Mouse (Mus musculus): ENCODE data around the gene Sdcbp2.

Sdcbp2 gene

GRCm38 (mm10) chr2:151623776-151624175 is 51.4 kb downstream of the Sdcbp2 start:
- in situ Hi-C loops (cut with MboI, MseI): no loop called here

GRCm38 (mm10) chr2:151626296-151626695 is 53.9 kb downstream of the Sdcbp2 start:
- in situ Hi-C loops (cut with MboI, MseI): loop anchor here in 1 of 2 experiments (25.0 kb wide), 1 partner anchor 364 kb away; no protein-coding TSS in a partner anchor

GRCm38 (mm10) chr2:151628011-151628410 is 55.6 kb downstream of the Sdcbp2 start:
- in situ Hi-C loops (cut with MboI, MseI): loop anchor here in 1 of 2 experiments (25.0 kb wide), 1 partner anchor 366 kb away; no protein-coding TSS in a partner anchor

- in situ Hi-C loops (cut with MboI, MseI): loop anchor here in 1 of 2 experiments (25.0 kb wide), 1 partner anchor 367 kb away; no protein-coding TSS in a partner anchor
Observed at GRCm38 (mm10) chr2:151629310-151629709, 56.9 kb downstream of the Sdcbp2 start.

- in situ Hi-C loops (cut with MboI, MseI): loop anchor here in 1 of 2 experiments (25.0 kb wide), 1 partner anchor 369 kb away; no protein-coding TSS in a partner anchor
Observed at GRCm38 (mm10) chr2:151631406-151632158, 59.2 kb downstream of the Sdcbp2 start.

- in situ Hi-C loops (cut with MboI, MseI): loop anchor here in 1 of 2 experiments (25.0 kb wide), 1 partner anchor 370 kb away; no protein-coding TSS in a partner anchor
Observed at GRCm38 (mm10) chr2:151632159-151632814, 59.9 kb downstream of the Sdcbp2 start, which contains the start of gene Snph. TSS of gene Snph (minus strand) at chr2:151632593.

GRCm38 (mm10) chr2:151632982-151633381 is 60.6 kb downstream of the Sdcbp2 start:
- in situ Hi-C loops (cut with MboI, MseI): loop anchor here in 1 of 2 experiments (25.0 kb wide), 1 partner anchor 371 kb away; no protein-coding TSS in a partner anchor

- in situ Hi-C loops (cut with MboI, MseI): loop anchor here in 1 of 2 experiments (25.0 kb wide), 1 partner anchor 373 kb away; no protein-coding TSS in a partner anchor
Observed at GRCm38 (mm10) chr2:151634903-151635302, 62.5 kb downstream of the Sdcbp2 start.

GRCm38 (mm10) chr2:151635362-151636014 is 63.1 kb downstream of the Sdcbp2 start:
- in situ Hi-C loops (cut with MboI, MseI): loop anchor here in 1 of 2 experiments (25.0 kb wide), 1 partner anchor 373 kb away; no protein-coding TSS in a partner anchor

GRCm38 (mm10) chr2:151636015-151636402 is 63.6 kb downstream of the Sdcbp2 start:
- in situ Hi-C loops (cut with MboI, MseI): loop anchor here in 1 of 2 experiments (25.0 kb wide), 1 partner anchor 374 kb away; no protein-coding TSS in a partner anchor

Measured in T-helper 17 cell (primary cell).